Mouse (Mus musculus) macrophage (primary cell): ENCODE results near the gene Rnf223. TPM values are rescaled to one million over a fixed set of nuclear protein-coding genes. Genes with fewer than 3 reads are reported as not detected.
A peak's percentile ranks its signal among the peaks of the same experiment; 100 is the strongest.
"Not testable (repeated sequence)": the region's sequence is repeated elsewhere in the genome, so short reads cannot be mapped to it uniquely, and the experiment has no call there.

Source experiments
- H3K27ac ChIP-seq: fragments of 350-480 bp; formaldehyde crosslinking; 2 replicates; pipeline ENCODE4 v1.9.0; 2021
- H3K36me3 ChIP-seq: fragments of 350-480 bp; formaldehyde crosslinking; 2 replicates; pipeline ENCODE4 v1.9.0; 2021; ENCODE audit errors: inconsistent target
- H3K4me3 ChIP-seq: fragments of 350-480 bp; formaldehyde crosslinking; 2 replicates; pipeline ENCODE4 v1.9.0; 2021; ENCODE audit errors: inconsistent target
- H3K79me2 ChIP-seq: fragments of 350-480 bp; formaldehyde crosslinking; 2 replicates; pipeline ENCODE4 v1.9.0; 2021; ENCODE audit errors: inconsistent target
- WGBS: methylation state at CpG from one replicate; pipeline ENCODE4 v1.1.7; 2026; ENCODE audit warnings: inconsistent platforms; ENCODE audit not compliant: missing documents; 5-methylcytosine and 5-hydroxymethylcytosine counted together
- polyA plus RNA-seq: library from polyadenylated mRNA; stranded (reverse); fragments of 250-400 nt; gene quantifications from 3 replicates; pipeline ENCODE4 v1.2.4, GENCODE M21; 2018; ENCODE audit warnings: inconsistent platforms

Rnf223 gene
- polyA plus RNA-seq, 1 experiment from 2014 or later: not detected

DNA sequence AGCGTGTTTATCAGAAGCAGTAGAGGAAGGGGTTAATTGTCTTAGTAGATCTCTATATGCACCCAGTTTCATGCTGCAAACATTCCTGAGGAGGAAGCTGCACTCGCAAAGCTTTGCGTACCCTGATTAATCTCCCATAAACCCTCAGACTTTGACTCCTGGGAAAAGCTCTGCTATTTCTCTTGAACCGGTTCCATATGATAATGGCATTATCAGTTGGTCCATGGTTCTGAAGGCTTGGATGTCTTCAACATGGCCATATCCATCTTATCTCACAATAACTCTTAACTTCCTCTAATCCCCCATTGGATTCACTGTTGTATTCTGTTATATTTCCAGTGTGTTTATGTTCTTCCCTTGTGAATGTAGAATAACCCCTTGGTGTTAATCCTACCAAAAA lies 27.0 kb upstream of the Rnf223 start:
- Histone ChIP-seq H3K27ac (no peak overlapping the region), H3K4me3 (no peak overlapping the region), H3K79me2 (no peaks in the 10 kb centered on the region), H3K36me3 (no peaks in the 10 kb centered on the region)
- WGBS: 95% methylated on average over 4 of the region's 4 CpGs

DNA sequence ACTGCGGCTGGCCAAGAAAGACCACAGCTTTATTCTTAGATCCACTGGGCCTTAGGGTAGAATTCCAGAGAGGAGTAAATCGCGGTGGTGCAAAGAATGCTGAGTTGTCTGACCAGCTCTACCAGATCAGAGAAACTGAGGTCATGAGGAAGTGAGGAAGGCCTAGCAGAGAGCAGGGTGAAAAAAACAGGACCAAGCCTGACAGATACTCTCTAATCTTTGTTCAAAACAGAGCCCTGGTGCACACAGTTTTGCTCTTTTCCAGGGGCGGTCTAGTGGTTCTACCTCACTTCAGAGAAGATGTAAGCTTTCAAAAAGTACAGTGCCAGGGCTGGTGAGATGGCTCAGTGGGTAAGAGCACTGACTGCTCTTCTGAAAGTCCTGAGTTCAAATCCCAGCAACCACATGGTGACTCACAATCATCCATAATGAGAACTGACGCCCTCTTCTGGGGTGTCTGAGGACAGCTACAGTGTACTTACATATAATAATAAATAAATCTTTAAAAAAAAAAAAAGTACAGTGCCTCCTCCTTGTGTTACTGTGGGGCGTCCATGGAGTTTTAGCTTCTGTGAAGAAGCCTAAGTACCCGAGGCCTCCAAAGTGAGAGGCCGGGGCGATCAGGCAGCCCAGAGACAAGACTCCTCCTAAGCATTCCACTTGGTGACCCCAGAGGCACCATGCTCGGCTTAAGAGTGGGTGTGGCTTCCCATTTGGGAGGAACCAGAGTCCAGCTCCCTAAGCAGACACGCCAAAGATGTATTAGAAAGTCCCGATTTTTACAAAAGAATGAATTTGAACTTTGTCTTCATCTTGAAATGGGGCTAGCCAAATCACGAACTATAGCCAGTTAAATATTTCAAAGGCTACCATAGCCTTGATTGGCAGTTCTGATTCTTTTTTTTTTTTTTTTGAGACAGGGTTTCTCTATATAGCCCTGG lies 21.4 kb upstream of the Rnf223 start:
- no peaks in the 10 kb centered on the region for H3K36me3 ChIP-seq
- 16% methylated on average over 11 of the region's 13 CpGs for WGBS
- H3K79me2 ChIP-seq: peaks cover 17% of the 10 kb centered on the region; the same call in 1 of the 2 replicates
- peak overlapping the region; percentile 79 for H3K27ac ChIP-seq
- peak overlapping the region; percentile 85 for H3K4me3 ChIP-seq

- peaks cover 17% of the 10 kb centered on the region; the same call in 1 of the 2 replicates for H3K79me2 ChIP-seq
- under 1% methylated on average over 53 of the region's 60 CpGs for WGBS
- H3K36me3 ChIP-seq: no peaks in the 10 kb centered on the region
- peak within 1 kb of the TSS; percentile 79 for H3K27ac ChIP-seq
- H3K4me3 ChIP-seq: peak within 1 kb of the TSS; percentile 85
These were observed 20.6 kb upstream of the Rnf223 start, which contains the start of gene 9430015G10Rik for GRCm38 (mm10) chr4:156109570-156110331. Gene 9430015G10Rik, plus strand, starts transcription at chr4:156109982.

DNA sequence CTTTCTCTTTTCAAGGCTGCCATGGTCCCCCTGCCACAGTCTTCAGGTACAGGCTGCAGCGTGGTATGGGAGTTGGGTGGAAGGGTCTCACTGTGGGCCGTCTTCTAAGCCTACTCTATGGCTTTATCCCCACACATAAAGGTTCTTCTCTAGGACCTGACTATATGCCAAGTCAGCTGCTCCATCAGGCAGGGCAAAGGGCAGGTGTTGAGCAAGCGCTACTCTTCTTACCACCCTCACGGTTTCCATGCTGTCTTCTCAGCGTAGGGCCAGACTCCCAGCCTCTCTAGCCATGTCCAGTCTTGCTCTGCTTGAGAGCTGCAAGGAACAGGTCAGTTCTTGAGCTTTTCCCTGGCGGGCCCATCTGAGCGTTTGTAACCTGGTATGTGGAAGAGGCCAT lies 6.2 kb upstream of the Rnf223 start:
- peaks cover 10% of the 10 kb centered on the region; the same call in 1 of the 2 replicates for H3K36me3 ChIP-seq
- no peak overlapping the region for H3K27ac ChIP-seq
- 93% methylated on average over 7 of the region's 7 CpGs for WGBS

DNA sequence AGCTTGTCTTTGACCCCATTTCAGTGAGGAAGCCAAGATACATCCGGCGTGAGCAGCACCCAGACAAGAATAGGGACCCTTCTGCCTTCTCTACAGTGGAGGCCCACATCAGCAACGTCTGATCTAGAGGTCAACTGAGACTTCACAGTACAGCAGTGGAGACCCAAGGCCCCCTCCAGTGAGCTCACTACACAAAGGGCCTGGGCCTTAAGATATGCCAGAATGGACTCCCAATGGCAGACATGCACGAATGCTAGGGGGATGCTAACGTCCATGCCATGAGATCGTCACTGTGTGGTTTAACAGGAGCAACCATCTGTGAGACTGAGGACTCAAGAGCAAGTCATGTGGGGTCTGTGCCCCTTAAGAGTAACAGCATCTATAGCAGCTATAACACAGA lies 4.9 kb upstream of the Rnf223 start:
- H3K79me2 ChIP-seq: no peaks in the 10 kb centered on the region
- peaks cover 10% of the 10 kb centered on the region; the same call in 1 of the 2 replicates for H3K36me3 ChIP-seq
- H3K27ac ChIP-seq: no peak overlapping the region
- 94% methylated on average over 6 of the region's 6 CpGs for WGBS
- no peak overlapping the region for H3K4me3 ChIP-seq

More for the DNA sequence above, 6.2 kb upstream of the Rnf223 start:
- H3K79me2 ChIP-seq: no peaks in the 10 kb centered on the region
- H3K4me3 ChIP-seq: no peak overlapping the region

GRCm38 (mm10) chr4:156126841-156127240 lies 3.5 kb upstream of the Rnf223 start:
- Histone ChIP-seq H3K79me2 (no peaks in the 10 kb centered on the region), H3K36me3 (peaks cover 10% of the 10 kb centered on the region; the same call in 1 of the 2 replicates), H3K27ac (no peak overlapping the region), H3K4me3 (no peak overlapping the region)
- 79% methylated on average over 7 of the region's 7 CpGs for WGBS

DNA sequence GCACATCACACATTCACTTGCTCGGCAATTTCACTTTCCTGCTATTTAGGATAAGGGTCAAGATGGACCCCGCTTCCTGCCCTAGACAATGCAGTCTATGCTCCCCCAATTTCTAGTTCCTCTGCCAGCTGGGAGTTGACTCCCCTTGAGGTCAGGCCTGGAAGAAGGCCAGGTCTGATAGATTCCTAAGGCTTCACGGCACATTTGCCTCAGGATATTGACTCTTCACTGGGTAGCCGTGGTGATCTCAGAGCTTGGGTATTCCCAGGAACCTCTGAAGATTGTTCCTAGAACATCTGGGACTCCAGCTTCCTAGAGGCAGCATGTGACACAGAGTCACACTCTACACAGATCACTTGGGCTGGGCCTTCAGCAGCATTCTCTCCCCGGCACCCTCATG lies 1.6 kb upstream of the Rnf223 start:
- WGBS: 88% methylated on average over 5 of the region's 5 CpGs

DNA sequence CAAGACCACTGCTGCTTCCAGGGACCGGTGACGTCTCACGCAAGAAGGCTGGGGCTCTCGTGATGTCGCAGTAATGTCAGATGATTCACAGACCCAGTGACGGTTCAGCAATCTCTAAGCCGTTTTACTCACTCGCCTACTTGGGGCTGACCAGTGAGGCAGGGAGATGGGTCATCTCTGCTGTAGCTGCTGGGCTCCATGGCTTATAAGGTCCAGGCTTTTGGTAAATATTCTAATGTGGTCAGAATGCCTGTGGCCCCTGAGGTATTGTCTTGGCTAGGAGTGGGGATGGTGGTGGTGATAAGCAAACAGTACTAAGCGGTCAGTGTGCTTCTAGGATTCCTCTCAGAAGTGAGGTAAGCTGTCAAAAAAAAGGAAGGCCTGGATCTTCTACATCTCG lies 627 bp downstream of the Rnf223 start:
- no peaks in the 10 kb centered on the region for H3K79me2 ChIP-seq
- no peak overlapping the region for H3K27ac ChIP-seq
- 92% methylated on average over 10 of the region's 10 CpGs for WGBS
- no peak overlapping the region for H3K4me3 ChIP-seq
- no peaks in the 10 kb centered on the region for H3K36me3 ChIP-seq

More for the DNA sequence above, 1.6 kb upstream of the Rnf223 start:
- no peak overlapping the region for H3K27ac ChIP-seq
- H3K79me2 ChIP-seq: no peaks in the 10 kb centered on the region
- H3K36me3 ChIP-seq: peaks cover 3% of the 10 kb centered on the region; the same call in 1 of the 2 replicates
- H3K4me3 ChIP-seq: no peak overlapping the region

DNA sequence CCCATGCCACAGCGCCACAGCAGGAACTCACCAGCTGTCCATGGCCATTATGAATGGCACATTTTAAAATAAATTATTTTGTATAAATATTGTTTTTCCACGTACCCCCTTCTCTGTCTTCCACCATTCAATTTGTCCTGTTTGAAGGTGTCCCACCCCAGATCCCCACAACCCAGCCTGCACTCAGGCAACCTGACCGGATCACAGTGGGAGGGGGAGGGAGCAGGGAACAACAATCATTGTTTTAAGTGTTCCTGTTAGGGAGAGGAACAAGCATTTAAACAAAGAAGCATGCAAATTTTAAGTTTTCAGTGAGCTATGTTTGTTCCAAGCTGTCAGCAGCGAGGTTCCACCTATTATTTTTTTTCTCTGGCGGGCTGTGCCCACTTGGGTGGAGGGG lies 3.0 kb downstream of the Rnf223 start:
- Histone ChIP-seq H3K4me3 (no peak overlapping the region), H3K79me2 (no peaks in the 10 kb centered on the region), H3K36me3 (no peaks in the 10 kb centered on the region), H3K27ac (no peak overlapping the region)
- 76% methylated on average over 5 of the region's 5 CpGs for WGBS

GRCm38 (mm10) chr4:156133943-156134605 lies 3.8 kb downstream of the Rnf223 start:
- H3K36me3 ChIP-seq: no peaks in the 10 kb centered on the region
- H3K4me3 ChIP-seq: no peak overlapping the region
- no peak overlapping the region for H3K27ac ChIP-seq
- WGBS: 77% methylated on average over 12 of the region's 12 CpGs
- H3K79me2 ChIP-seq: no peaks in the 10 kb centered on the region

DNA sequence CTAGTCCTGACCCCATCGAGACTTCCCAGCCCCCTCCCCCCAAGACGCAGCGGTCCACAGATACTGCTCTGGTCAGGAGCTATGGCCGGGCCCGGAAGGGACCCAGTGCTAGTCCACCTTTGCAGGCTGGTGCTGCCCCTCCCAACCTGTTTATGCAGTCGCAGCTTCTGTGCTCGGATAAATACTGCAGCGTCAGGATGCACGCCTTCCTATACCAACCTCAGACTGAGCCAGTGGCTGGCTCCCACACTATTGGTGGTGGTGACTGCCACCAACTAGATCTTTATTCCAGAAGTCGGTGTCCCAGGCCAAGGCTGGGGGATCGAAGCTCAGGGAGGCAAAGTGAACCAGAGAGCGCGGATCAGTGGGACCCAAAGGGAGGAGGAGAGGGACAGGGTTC lies 4.8 kb downstream of the Rnf223 start:
- Histone ChIP-seq H3K36me3 (no peaks in the 10 kb centered on the region), H3K27ac (no peak overlapping the region), H3K4me3 (no peak overlapping the region), H3K79me2 (no peaks in the 10 kb centered on the region)
- 96% methylated on average over 11 of the region's 13 CpGs for WGBS

DNA sequence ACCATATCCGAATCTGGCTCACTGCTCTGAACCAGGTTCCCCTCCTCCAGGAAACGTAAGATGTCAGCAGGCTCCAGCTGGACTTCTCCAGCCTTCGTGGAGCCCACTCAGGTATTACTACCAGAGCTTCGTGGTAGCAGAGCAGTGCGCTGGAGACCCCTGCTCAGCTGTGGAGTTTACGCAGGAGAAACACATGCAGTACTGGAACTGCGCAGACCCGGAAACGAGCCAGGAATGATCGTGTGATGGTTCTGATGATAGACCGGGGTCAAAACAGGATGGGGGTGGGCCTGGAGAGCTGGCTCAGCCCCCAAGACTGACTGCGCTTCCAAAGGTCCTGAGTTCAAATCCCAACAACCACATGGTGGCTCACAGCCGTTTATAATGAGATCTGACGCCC lies 5.5 kb downstream of the Rnf223 start:
- H3K4me3 ChIP-seq: no peak overlapping the region
- H3K79me2 ChIP-seq: no peaks in the 10 kb centered on the region
- no peaks in the 10 kb centered on the region for H3K36me3 ChIP-seq
- no peak overlapping the region for H3K27ac ChIP-seq
- 89% methylated on average over 14 of the region's 14 CpGs for WGBS

DNA sequence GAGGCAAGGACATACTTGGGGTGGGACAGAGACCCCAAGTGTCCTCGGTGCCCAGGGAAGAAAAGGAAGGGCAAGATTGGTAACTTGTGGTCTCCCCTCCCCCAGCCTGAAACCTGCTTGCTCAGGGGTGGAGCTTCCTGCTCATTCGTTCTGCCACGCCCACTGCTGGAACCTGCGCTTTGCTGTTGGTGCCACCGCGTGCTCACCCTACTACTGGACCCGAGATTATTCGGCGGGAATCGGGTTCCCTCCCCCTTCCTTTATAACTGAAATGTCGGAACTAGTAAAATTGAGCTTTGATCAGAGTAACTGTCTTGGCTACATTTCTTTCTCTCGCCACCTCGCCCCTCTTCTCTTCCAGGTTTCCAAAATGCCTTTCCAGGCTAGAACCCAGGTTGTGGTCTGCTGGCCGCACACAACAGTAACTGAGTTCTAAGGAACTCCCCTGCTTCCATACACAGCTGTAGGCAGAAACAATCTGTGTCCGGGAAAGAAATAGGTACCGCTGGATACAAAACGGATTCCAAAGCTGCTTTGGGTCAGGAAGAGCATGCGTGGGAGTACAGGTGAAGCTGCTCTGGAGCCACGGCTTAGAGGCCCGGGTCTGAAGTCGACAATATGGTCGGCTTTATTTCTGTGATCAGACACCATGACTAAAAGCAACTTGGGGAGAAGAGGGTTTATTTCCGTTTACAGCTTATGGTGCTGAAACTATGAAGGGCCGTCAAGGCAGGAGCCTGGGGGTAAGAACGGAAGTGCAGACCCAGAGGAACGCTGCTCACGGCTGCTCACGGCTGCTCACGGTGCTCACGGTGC lies 6.2 kb downstream of the Rnf223 start:
- Histone ChIP-seq H3K36me3 (no peaks in the 10 kb centered on the region), H3K4me3 (no peak overlapping the region), H3K27ac (no peak overlapping the region), H3K79me2 (no peaks in the 10 kb centered on the region)
- 88% methylated on average over 25 of the region's 30 CpGs for WGBS

GRCm38 (mm10) chr4:156150887-156151286 lies 20.6 kb downstream of the Rnf223 start:
- H3K4me3 ChIP-seq, H3K27ac ChIP-seq, H3K79me2 ChIP-seq, H3K36me3 ChIP-seq: not testable (repeated sequence)
- WGBS: 94% methylated on average over 9 of the region's 10 CpGs
